Mouse (Mus musculus) heart, embryonic 15.5 days (tissue): ENCODE measurements at regions not wholly inside any gene's neighbourhood (a gene's known extent, or its start where the extent isn't known, plus 50 kb on each side); places are given as distances from the start of the nearest gene placed in this dataset.

Source experiments
- ATAC-seq: fragments of 200-750 bp; cut with Nextera tagmentation; replicated peaks from 2 replicates; pipeline ENCODE4 v1.8.0; 2017; ENCODE audit warnings: low read depth, moderate TSS enrichment; ENCODE audit not compliant: insufficient number of reproducible peaks, insufficient read depth, low FRiP score
- H3K27ac ChIP-seq: fragments of 300-500 bp; sonication (generic); 2 replicates; pipeline ENCODE4 v1.5.1; 2015; ENCODE audit warnings: mild to moderate bottlenecking, inconsistent platforms
- H3K27me3 ChIP-seq: fragments of 300-500 bp; sonication (generic); 2 replicates; pipeline ENCODE4 v1.6.1; 2015; ENCODE audit warnings: inconsistent platforms
- H3K36me3 ChIP-seq: fragments of 300-500 bp; sonication (generic); 2 replicates; pipeline ENCODE4 v1.6.1; 2015; ENCODE audit warnings: mild to moderate bottlenecking, inconsistent platforms
- H3K4me1 ChIP-seq: fragments of 300-500 bp; sonication (generic); replicated peaks from 2 replicates; pipeline ENCODE4 v1.6.1; 2015; ENCODE audit warnings: inconsistent platforms
- H3K4me2 ChIP-seq: fragments of 300-500 bp; sonication (generic); 2 replicates; pipeline ENCODE4 v1.6.1; 2015; ENCODE audit warnings: inconsistent platforms, mild to moderate bottlenecking, moderate library complexity
- H3K4me3 ChIP-seq: fragments of 300-500 bp; sonication (generic); 2 replicates; pipeline ENCODE4 v1.5.1; 2015; ENCODE audit warnings: mild to moderate bottlenecking, inconsistent platforms
- H3K9ac ChIP-seq: fragments of 300-500 bp; sonication (generic); 2 replicates; pipeline ENCODE4 v1.6.1; 2015; ENCODE audit warnings: mild to moderate bottlenecking, inconsistent platforms
- H3K9me3 ChIP-seq: fragments of 300-500 bp; sonication (generic); replicated peaks from 2 replicates; pipeline ENCODE4 v1.6.1; 2016; ENCODE audit warnings: inconsistent platforms
- WGBS: fragments of 180-500 bp; shearing (Covaris S2); methylation state at CpG from one replicate; pipeline ENCODE4 v1.1.7; 2015; ENCODE audit warnings: mixed read lengths; 5-methylcytosine and 5-hydroxymethylcytosine counted together

DNA sequence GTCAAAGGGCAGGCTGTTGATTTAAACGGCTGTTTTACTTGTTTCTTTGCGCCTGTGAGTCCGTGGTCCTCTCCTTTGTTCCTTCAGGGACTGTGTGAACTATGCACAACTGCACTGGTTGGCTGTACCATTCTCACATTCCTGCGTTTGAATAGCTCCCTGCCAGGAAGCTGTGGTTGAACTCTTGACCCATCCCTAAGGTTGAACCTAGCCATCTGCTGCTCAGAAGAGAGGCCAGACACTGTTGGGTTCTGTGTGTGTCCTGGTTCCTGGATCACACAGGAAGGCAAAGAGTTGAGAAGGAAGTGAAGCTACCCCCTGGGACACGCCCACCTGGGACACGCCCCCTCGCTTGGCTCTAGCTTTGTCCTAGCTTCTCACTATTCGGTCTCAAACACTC is 149.3 kb upstream of the Ubl3 start:
- Histone ChIP-seq H3K9ac (no peak overlapping the region), H3K4me1 (peaks cover 6% of the 10 kb centered on the region; the same call in 1 of the 2 replicates), H3K4me3 (no peak overlapping the region), H3K36me3 (no peaks in the 10 kb centered on the region), H3K9me3 (no peaks in the 10 kb centered on the region), H3K27me3 (no peaks in the 10 kb centered on the region), H3K27ac (no peak overlapping the region), H3K4me2 (no peak overlapping the region)
- ATAC-seq, result no peak
- 60% methylated on average over 8 of the region's 8 CpGs for WGBS

DNA sequence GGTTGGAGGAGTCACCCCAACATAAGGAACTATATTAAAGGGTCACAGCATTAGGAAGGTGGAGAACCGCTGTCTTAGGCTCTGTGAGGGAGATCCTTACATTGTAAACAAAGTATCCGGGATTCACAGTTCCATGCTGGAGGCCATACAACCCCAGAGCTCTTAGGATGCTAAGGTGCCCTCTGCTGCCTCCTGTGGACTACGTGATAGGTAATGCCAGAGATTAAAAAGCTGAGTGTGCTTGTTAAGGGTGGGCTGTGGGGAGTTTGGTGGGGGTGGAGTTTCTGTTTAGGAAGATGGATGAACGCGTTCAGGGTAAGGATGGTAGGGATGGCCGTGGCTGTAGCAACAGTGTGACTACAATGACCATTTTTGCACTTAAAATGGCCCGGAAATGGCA is 148.4 kb upstream of the Ubl3 start:
- H3K36me3 ChIP-seq, result no peaks in the 10 kb centered on the region
- no peaks in the 10 kb centered on the region for H3K27me3 ChIP-seq
- no peak overlapping the region for H3K4me2 ChIP-seq
- H3K9me3 ChIP-seq, result no peaks in the 10 kb centered on the region
- H3K27ac ChIP-seq, result no peak overlapping the region
- WGBS, result 76% methylated on average over 7 of the region's 7 CpGs
- no peak overlapping the region for H3K9ac ChIP-seq
- H3K4me3 ChIP-seq, result no peak overlapping the region
- 0 out of 2 replicates have a peak, but pooled peaks cover 3% of the 10 kb centered on the region for H3K4me1 ChIP-seq
- no peak for ATAC-seq

GRCm38 (mm10) chr5:148700240-148700639 is 147.7 kb upstream of the Ubl3 start:
- Histone ChIP-seq H3K27me3 (no peaks in the 10 kb centered on the region), H3K9ac (no peak overlapping the region), H3K4me3 (no peak overlapping the region), H3K4me1 (0 out of 2 replicates have a peak, but pooled peaks cover 3% of the 10 kb centered on the region), H3K27ac (no peak overlapping the region), H3K4me2 (no peak overlapping the region), H3K9me3 (no peaks in the 10 kb centered on the region), H3K36me3 (no peaks in the 10 kb centered on the region)
- 66% methylated on average over 5 of the region's 5 CpGs for WGBS
- no peak for ATAC-seq

GRCm38 (mm10) chr5:148697631-148698368 is 145.2 kb upstream of the Ubl3 start:
- Histone ChIP-seq H3K9ac (no peak overlapping the region), H3K4me2 (no peak overlapping the region), H3K27me3 (no peaks in the 10 kb centered on the region), H3K36me3 (no peaks in the 10 kb centered on the region), H3K4me1 (0 out of 2 replicates have a peak, but pooled peaks cover 3% of the 10 kb centered on the region), H3K4me3 (no peak overlapping the region), H3K9me3 (no peaks in the 10 kb centered on the region), H3K27ac (peak overlapping the region; percentile 25; the same call in 1 of the 2 replicates)
- WGBS, result 62% methylated on average over 22 of the region's 22 CpGs
- no peak for ATAC-seq

- no peak overlapping the region for H3K4me2 ChIP-seq
- ATAC-seq, result no peak
- 78% methylated on average over 7 of the region's 7 CpGs for WGBS
Observed at GRCm38 (mm10) chr5:148694352-148694751, 141.8 kb upstream of the Ubl3 start.

DNA sequence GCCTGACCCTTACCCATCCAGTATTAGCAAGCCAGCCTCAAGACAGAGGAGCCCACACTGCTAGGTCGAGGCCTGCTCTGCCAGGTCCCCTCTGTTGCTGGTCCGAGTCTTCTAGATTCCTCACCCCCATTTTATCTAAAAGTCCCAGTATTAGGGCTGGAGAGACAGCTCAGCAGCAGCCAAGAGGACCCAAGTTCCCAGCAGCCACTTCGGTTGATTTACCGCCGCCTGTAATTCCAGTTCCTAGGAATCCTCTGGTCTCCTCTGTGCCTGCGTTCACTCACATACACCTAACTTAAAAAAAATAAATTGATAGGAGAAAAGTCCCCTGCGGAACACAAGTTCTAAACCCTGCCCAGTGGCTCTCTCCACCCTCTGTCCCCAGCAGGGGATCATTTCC is 138.9 kb upstream of the Ubl3 start:
- H3K4me3 ChIP-seq, result no peak overlapping the region
- H3K36me3 ChIP-seq, result no peaks in the 10 kb centered on the region
- no peak overlapping the region for H3K27ac ChIP-seq
- H3K27me3 ChIP-seq, result no peaks in the 10 kb centered on the region
- 66% methylated on average over 7 of the region's 7 CpGs for WGBS
- no peak overlapping the region for H3K9ac ChIP-seq
- no peaks in the 10 kb centered on the region for H3K9me3 ChIP-seq
- peaks cover 13% of the 10 kb centered on the region for H3K4me1 ChIP-seq
- no peak for ATAC-seq
- no peak overlapping the region for H3K4me2 ChIP-seq

More at GRCm38 (mm10) chr5:148694352-148694751, 141.8 kb upstream of the Ubl3 start:
- Histone ChIP-seq H3K36me3 (no peaks in the 10 kb centered on the region), H3K4me3 (no peak overlapping the region), H3K9ac (no peak overlapping the region), H3K27me3 (no peaks in the 10 kb centered on the region), H3K9me3 (no peaks in the 10 kb centered on the region), H3K27ac (no peak overlapping the region), H3K4me1 (peaks cover 13% of the 10 kb centered on the region)

DNA sequence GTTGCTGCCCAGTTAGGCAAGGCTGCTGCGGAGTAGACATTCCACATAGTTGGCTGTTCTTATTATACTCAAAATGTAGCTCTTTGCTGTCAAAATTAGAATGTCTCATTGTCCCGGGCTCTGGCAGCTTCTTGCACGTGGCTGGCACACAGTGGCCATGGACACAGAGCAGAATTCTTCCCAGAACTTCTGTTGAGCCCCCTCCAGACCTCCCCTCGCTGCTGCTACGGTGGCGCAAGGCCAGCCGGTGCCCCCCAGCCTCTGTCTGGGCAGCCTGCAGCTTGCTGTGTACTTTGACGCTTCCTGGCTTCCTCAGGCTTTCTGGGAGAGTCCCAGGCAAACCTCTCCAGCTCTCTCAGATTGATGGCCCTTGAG is 138.2 kb upstream of the Ubl3 start:
- 47% methylated on average over 8 of the region's 8 CpGs for WGBS

DNA sequence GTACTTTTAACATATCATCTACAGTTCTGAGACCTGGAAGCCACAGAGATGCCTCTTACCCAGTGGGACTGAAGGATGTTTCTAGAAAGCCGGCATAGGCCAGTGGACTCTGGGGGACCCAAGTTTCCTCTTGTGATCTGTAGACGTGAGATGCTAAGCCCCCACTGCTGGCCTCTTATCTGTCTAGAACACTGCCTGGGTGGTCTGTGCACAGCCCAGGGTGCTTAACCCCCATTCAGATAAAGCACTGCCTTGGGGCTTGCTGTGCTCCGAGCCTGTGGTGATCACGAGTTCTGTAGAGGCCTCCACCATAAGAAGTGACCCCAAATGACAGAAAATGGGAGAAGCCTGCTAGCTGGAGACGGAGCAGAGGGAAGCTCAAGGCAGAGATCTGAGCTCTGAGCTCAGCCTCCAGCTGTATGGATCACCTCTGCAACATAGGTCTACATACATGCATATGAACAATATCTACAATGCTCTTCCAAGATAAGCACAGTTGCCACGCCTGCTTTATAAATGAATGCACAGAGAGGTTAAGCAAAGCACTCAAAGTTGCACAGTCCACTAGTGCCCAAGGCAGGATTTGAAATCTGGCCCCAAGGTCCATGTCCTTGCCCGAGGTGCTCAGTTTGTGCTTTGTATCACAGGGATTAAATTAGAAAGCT is 137.7 kb upstream of the Ubl3 start:
- ATAC-seq, result no peak
- Histone ChIP-seq H3K27me3 (no peaks in the 10 kb centered on the region), H3K4me2 (no peak overlapping the region), H3K4me3 (no peak overlapping the region), H3K27ac (no peak overlapping the region), H3K36me3 (no peaks in the 10 kb centered on the region), H3K4me1 (peaks cover 13% of the 10 kb centered on the region), H3K9me3 (no peaks in the 10 kb centered on the region), H3K9ac (no peak overlapping the region)
- 48% methylated on average over 7 of the region's 7 CpGs for WGBS

More for the DNA sequence above, 138.2 kb upstream of the Ubl3 start:
- Histone ChIP-seq H3K27ac (no peak overlapping the region), H3K9ac (no peak overlapping the region), H3K36me3 (no peaks in the 10 kb centered on the region), H3K4me1 (peaks cover 13% of the 10 kb centered on the region), H3K27me3 (no peaks in the 10 kb centered on the region), H3K9me3 (no peaks in the 10 kb centered on the region), H3K4me2 (no peak overlapping the region), H3K4me3 (no peak overlapping the region)
- no peak for ATAC-seq

DNA sequence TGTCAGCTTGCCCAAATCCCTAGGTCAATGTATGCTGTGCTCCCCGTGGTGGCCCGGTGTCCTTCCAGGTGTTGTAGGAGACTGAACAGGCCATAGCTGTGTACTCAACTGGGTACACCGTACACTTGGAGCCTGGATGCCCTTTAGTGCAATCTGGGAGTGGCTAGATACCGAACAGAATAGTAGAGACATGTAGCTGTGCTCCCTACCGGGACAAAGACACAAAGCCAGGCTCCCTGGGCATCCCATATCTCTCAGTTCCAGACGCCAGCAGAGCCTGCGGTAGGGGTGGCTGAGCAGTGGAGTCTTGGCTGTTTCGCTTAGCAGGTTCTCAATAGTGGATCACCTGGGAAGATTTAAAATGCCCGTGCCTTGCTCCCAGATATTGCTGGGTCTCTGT is 136.7 kb upstream of the Ubl3 start:
- H3K4me1 ChIP-seq, result peaks cover 13% of the 10 kb centered on the region
- H3K27me3 ChIP-seq, result no peaks in the 10 kb centered on the region
- no peak overlapping the region for H3K9ac ChIP-seq
- no peak overlapping the region for H3K27ac ChIP-seq
- no peak overlapping the region for H3K4me2 ChIP-seq
- WGBS, result 76% methylated on average over 9 of the region's 9 CpGs
- H3K36me3 ChIP-seq, result no peaks in the 10 kb centered on the region
- ATAC-seq, result no peak
- no peaks in the 10 kb centered on the region for H3K9me3 ChIP-seq
- no peak overlapping the region for H3K4me3 ChIP-seq

DNA sequence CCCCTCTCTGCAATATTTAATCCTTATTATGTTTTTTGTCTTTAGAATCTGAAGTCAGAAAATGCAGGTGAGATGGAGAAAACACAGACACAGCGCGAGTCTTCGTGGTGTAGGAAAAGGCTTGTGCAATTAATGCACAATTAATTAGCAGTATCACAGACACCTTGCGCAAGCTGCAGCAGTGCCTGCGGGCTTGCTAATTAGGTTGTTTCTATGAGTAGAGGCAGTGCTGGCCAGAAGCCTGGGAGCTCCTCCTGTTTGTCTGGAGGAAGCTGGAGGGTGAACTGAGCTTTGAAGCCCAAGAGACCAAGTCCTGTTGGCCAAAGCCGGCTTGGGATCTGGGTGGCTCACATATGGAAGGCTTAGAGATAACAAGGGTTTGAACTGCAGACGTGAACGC is 135.9 kb upstream of the Ubl3 start:
- no peak for ATAC-seq
- Histone ChIP-seq H3K9me3 (no peaks in the 10 kb centered on the region), H3K9ac (no peak overlapping the region), H3K4me3 (no peak overlapping the region), H3K27me3 (no peaks in the 10 kb centered on the region), H3K36me3 (no peaks in the 10 kb centered on the region), H3K27ac (no peak overlapping the region), H3K4me1 (peaks cover 13% of the 10 kb centered on the region), H3K4me2 (no peak overlapping the region)
- WGBS, result 76% methylated on average over 8 of the region's 8 CpGs

GRCm38 (mm10) chr5:148687827-148688226 is 135.2 kb upstream of the Ubl3 start:
- no peak for ATAC-seq
- Histone ChIP-seq H3K4me3 (no peak overlapping the region), H3K4me2 (no peak overlapping the region), H3K9me3 (no peaks in the 10 kb centered on the region), H3K36me3 (no peaks in the 10 kb centered on the region), H3K4me1 (peaks cover 13% of the 10 kb centered on the region), H3K9ac (no peak overlapping the region), H3K27me3 (no peaks in the 10 kb centered on the region), H3K27ac (no peak overlapping the region)
- WGBS, result 41% methylated on average over 3 of the region's 3 CpGs

DNA sequence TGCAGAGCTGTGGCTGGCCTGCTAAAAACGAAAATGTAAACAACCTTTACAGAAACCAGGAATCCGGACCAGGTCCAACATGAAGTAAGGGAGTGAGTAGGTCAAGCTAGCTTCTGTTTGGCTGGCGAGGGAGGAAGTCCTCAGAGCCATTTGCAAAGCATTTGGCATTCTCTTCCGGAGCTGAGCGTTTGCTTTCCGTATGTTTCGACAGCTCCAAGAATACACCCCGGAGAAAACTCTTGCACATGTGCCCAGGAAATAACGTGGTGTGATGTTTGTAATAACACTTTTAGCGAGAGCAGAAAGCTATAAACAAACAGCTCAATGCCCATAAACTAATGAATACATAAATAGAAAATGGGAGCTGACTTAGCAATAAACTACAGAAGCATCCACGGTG is 131.6 kb upstream of the Ubl3 start:
- Histone ChIP-seq H3K9me3 (no peaks in the 10 kb centered on the region), H3K4me2 (no peak overlapping the region), H3K9ac (no peak overlapping the region), H3K4me3 (no peak overlapping the region), H3K36me3 (no peaks in the 10 kb centered on the region), H3K4me1 (no peaks in the 10 kb centered on the region), H3K27ac (no peak overlapping the region), H3K27me3 (no peaks in the 10 kb centered on the region)
- WGBS, result 57% methylated on average over 11 of the region's 11 CpGs
- ATAC-seq, result no peak
